Mouse (Mus musculus): ENCODE data around the gene Pik3ap1.
"Not testable (repeated sequence)": the region's sequence is repeated elsewhere in the genome, so short reads cannot be mapped to it uniquely, and the experiment has no call there.

Pik3ap1 gene
- long read RNA-seq, experiment 1, partial matches to known transcripts, result 1 of 4 reads
- long read RNA-seq, experiment 1, other reads (novel, unspliced or antisense), result 3 of 4 reads
- long read RNA-seq, experiment 2, full-length matches to known transcripts, result 3 of 12 reads
- long read RNA-seq, experiment 2, partial matches to known transcripts, result 3 of 12 reads
- long read RNA-seq, experiment 2, other reads (novel, unspliced or antisense), result 6 of 12 reads

GRCm38 (mm10) chr19:41384922-41385508 is at the start of gene Pik3ap1:
Gene Pik3ap1 (minus strand): TSS chr19:41385102.
- intact Hi-C loops (cut with DNase I), result no loop called here

GRCm38 (mm10) chr19:41431512-41432164 is 46.7 kb upstream of the Pik3ap1 start:
- intact Hi-C loops (cut with DNase I), result not testable (repeated sequence)

- intact Hi-C loops (cut with DNase I), result not testable (repeated sequence)
Measured at GRCm38 (mm10) chr19:41425927-41426772, 41.2 kb upstream of the Pik3ap1 start.

- intact Hi-C loops (cut with DNase I), result no loop called here
Measured at GRCm38 (mm10) chr19:41421264-41421663, 36.4 kb upstream of the Pik3ap1 start.

- intact Hi-C loops (cut with DNase I), result no loop called here
Measured at GRCm38 (mm10) chr19:41418786-41419185, 33.9 kb upstream of the Pik3ap1 start.

GRCm38 (mm10) chr19:41417995-41418394 is 33.1 kb upstream of the Pik3ap1 start:
- intact Hi-C loops (cut with DNase I), result no loop called here

- intact Hi-C loops (cut with DNase I), result no loop called here
Measured at GRCm38 (mm10) chr19:41416201-41416600, 31.3 kb upstream of the Pik3ap1 start.

GRCm38 (mm10) chr19:41402603-41403002 is 17.7 kb upstream of the Pik3ap1 start:
- intact Hi-C loops (cut with DNase I), result no loop called here

GRCm38 (mm10) chr19:41390856-41391255 is 6.0 kb upstream of the Pik3ap1 start:
- intact Hi-C loops (cut with DNase I), result no loop called here

- intact Hi-C loops (cut with DNase I), result no loop called here
Measured at GRCm38 (mm10) chr19:41389351-41389750, 4.4 kb upstream of the Pik3ap1 start.

GRCm38 (mm10) chr19:41388242-41388641 is 3.3 kb upstream of the Pik3ap1 start:
- intact Hi-C loops (cut with DNase I), result no loop called here

- intact Hi-C loops (cut with DNase I), result no loop called here
Measured at GRCm38 (mm10) chr19:41387262-41387661, 2.4 kb upstream of the Pik3ap1 start.

GRCm38 (mm10) chr19:41384406-41384851 is 473 bp downstream of the Pik3ap1 start:
- intact Hi-C loops (cut with DNase I), result no loop called here

- intact Hi-C loops (cut with DNase I), result no loop called here
Measured at GRCm38 (mm10) chr19:41382391-41382978, 2.4 kb downstream of the Pik3ap1 start.

GRCm38 (mm10) chr19:41381581-41382239 is 3.2 kb downstream of the Pik3ap1 start:
- intact Hi-C loops (cut with DNase I), result no loop called here

- intact Hi-C loops (cut with DNase I), result no loop called here
Measured at GRCm38 (mm10) chr19:41379195-41379594, 5.7 kb downstream of the Pik3ap1 start.

- intact Hi-C loops (cut with DNase I), result no loop called here
Measured at GRCm38 (mm10) chr19:41375791-41376190, 9.1 kb downstream of the Pik3ap1 start.

- intact Hi-C loops (cut with DNase I), result no loop called here
Measured at GRCm38 (mm10) chr19:41375096-41375495, 9.8 kb downstream of the Pik3ap1 start.

- intact Hi-C loops (cut with DNase I), result no loop called here
Measured at GRCm38 (mm10) chr19:41374658-41375057, 10.2 kb downstream of the Pik3ap1 start.

- intact Hi-C loops (cut with DNase I), result no loop called here
Measured at GRCm38 (mm10) chr19:41372322-41372721, 12.6 kb downstream of the Pik3ap1 start.

GRCm38 (mm10) chr19:41371373-41371772 is 13.5 kb downstream of the Pik3ap1 start:
- intact Hi-C loops (cut with DNase I), result no loop called here
